Mouse (Mus musculus) lung, postnatal 36 days (tissue): ENCODE data around the gene Gm49358.

Source experiments
- DNase-seq: peaks from one replicate; pipeline ENCODE4 v3.0.0; 2022; ENCODE audit warnings: mixed read lengths

Gene Gm49358

GRCm38 (mm10) chr10:86778398-86779116, 14.8 kb downstream of the Gm49358 start, which contains the start of gene Nt5dc3:
TSS of gene Nt5dc3 (plus strand) at chr10:86779005.
- peak; percentile 99 for DNase-seq

DNA sequence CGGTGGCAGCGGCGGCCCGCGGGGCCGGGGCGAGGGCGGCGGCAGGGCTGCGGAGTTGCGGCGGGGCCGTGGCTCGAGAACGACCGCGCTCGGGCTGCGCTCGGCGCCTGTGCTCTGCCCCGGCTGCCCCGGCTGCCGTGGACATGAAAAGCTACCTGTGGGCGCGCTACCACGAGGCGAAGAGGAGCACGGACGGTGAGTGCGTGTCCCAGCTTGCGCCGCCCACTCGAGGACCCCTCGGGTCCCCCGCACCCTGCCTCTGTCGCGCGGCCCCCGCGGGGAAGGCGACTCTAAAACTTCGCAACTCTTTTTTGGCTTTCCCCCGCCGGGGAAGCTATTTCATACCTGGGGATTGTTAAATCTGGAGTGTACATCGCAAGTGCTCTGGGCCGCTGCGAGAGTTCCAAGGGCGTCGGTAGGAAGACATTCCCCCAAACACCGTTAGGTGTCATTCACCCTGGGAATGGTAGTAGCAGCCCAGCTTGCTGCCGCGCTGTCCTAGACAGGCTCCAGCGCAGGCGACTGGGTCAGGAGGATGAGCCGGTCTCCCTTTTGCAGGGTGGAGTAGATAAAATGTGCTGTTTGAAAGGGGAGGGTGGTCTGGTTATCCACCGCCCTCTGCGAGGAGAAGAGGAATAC, 15.5 kb downstream of the Gm49358 start:
- peak; percentile 39 for DNase-seq

DNA sequence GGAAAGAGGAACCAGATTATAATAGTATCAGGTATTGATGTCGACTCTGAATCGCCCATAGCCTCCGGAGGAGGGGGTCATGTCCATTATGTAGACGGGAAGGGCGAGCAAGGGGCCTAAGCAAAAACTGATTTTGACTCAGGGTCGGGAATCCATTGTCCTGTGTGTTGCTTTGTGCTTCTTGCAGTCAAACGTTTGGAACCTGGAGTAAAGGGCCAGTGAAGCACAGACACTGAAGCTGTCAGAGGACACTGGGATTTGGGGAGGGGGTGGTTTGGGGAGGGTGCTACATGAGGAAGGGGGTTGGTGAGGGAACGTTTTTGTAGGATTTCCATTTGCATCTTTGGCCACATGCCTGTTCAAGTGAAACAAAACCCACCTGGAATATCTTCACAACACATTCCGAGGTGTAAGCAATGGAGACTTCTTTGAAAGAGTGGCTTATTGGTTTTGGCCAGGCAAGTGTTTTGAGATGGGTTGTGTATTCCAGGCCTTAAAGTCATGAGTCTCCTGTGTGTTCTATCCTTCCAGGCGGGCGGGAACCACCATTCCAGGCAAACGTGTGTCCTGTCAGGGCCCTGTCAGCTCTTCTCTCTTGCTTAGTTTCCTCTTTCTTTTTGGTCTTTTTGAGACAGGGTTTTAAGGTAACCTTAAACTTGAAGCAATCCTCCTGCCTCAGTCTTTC, 16.2 kb downstream of the Gm49358 start:
- DNase-seq: no peak

- no peak for DNase-seq
Measured at GRCm38 (mm10) chr10:86781641-86782040, 17.9 kb downstream of the Gm49358 start.

- DNase-seq: no peak
Measured at GRCm38 (mm10) chr10:86782656-86783055, 18.9 kb downstream of the Gm49358 start.

- peak; percentile 11 for DNase-seq
Measured at GRCm38 (mm10) chr10:86783561-86783960, 19.8 kb downstream of the Gm49358 start.

DNA sequence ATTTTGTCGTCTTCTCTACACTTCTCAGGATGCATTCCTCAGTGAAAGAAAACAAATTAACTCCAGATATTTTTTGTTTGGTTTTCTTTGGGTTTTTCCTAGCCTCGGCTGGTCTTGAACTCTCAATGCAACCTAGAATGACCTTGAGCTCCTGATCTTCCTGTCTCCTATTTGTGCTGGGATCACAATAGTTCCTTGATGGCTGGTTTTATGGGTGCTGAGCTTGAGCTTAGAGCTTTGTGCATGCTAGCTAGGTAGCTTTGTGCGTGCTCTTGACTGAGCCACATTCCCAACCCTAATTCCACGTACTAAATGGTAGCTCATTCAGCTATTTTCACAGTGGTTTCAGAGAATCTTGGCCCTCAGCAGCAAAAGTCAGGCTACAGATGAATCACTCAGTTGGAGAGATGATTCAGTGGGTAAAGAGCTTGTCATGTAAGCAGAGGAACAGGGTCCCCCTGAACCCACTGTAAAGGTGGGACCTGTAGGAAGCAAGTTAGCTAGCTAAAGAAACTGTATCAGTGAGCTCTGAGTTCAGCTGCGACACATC, 20.4 kb downstream of the Gm49358 start:
- DNase-seq: no peak

- DNase-seq: no peak
Measured at GRCm38 (mm10) chr10:86785396-86785795, 21.6 kb downstream of the Gm49358 start.

- no peak for DNase-seq
Measured at GRCm38 (mm10) chr10:86786083-86786482, 22.3 kb downstream of the Gm49358 start.

DNA sequence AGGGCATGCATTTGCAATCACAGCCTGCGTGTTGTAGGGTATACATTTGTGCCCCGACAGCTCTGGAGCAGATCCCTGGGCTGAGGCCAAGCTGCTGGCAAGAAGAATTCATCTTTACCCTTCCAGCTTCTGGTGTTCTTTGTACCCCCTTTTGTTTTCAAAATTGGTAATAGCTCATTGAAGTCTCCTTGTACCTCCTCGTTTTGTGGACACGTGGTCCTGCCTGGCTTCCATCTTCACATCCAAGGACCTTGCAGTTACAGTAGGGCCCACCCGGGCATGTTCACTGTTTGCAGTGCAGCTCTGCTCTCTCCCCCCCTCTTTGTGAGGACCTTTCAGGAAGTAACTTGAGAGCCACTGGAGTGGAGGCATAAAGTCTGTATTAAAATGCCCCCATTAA, 24.4 kb downstream of the Gm49358 start:
- no peak for DNase-seq

DNA sequence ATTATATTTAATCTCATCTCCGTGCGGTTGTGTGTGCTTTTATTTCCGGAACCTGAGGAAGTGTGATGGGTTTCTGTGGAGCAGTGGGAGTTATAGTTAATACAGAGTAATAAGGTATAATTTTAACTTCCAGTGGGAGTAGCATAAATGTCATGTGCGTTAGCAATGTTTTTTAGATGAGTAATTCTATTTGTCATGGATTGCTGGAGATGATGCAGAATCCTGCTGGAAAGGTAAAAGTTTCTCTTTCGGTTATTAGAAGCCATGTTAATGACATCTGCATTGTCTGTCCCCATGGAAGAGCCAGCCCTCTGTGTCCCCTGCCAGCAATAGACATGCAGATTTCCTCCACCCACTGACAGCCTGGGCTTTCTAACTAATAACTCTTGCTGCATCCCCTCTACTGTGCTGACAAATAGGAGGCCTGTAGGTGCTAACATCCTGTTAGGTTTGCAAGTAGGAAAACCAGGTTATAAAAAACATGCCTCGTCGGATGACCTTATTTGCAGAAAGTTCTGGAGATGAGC, 25.4 kb downstream of the Gm49358 start:
- no peak for DNase-seq

DNA sequence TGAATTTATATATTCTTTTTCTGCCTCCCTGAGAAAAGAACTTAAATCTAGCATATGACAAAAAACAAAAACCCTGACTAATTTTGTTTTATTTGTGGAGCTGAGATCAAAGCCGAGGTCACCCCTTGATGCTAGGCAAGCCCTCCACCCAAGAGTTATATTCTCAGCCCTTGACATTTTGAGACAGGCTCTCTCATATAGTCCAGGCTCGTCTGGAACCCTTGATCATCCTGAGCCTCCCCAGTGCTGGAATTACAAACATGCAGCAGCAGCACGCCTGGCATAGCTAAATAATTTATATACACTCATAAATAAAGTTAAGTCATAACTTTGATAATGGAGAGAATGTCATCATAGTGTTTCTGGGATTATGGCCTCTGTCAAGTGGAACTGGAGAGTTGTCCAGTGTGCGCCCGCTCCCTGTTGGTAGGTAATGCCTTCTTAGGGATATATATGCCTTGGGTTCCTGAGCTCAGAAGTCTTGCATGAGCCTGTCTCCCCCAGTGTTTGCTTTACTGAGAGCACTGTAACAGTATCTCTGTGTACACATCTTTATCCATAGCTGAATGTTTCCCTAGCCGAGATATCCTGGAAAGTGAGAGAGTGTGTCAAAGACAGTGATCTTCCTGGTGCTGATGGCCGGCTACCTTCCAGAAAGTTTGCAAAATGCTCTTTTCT, 27.9 kb downstream of the Gm49358 start:
- DNase-seq: no peak

GRCm38 (mm10) chr10:86793509-86793951, 29.8 kb downstream of the Gm49358 start:
- peak; percentile 62 for DNase-seq

DNA sequence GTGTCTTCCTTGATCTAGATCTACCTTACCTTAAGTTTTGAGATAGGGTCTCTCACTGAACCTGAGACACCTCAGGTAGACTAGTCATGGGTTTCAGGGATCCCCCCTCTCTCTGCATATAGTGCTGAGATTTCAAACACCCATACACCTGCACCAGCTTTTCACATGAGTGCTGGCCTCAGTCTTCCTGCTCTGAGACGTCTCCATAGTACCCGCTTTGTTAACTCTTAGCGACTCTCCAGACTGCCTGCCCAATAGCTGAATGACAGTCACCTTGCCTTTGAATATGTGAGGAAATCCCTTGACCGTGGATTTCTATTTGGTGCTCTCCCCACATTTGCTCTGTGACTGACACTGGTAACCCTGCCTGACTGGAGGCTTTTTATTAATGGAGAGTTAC, 30.4 kb downstream of the Gm49358 start:
- no peak for DNase-seq

- no peak for DNase-seq
Measured at GRCm38 (mm10) chr10:86794794-86795535, 31.2 kb downstream of the Gm49358 start.

DNA sequence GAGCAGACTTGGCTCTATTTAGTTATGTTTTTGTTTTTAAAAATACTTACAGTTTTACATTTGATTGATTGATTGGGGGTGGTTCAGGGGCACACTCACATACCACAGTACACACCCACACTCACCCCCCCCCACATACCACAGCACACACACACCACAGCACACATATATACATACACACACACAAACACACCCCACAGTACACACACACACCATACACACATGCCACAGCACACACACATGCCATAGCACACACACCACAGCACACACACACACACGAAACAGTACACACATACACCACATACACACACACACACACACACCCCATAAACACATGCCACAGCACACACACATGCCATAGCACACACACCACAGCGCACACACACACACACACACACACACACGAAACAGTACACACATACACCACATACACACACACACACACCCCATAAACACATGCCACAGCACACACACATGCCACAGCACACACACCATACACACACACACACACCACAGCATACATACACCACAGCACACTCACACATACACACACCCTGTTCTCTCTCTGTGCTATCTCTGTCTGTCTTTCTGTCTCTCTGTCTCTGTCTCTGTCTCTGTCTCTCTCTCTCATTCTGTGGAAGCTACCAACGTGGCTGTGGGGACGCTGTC, 32.4 kb downstream of the Gm49358 start:
- no peak for DNase-seq

GRCm38 (mm10) chr10:86807362-86807761, 43.6 kb downstream of the Gm49358 start:
- no peak for DNase-seq

GRCm38 (mm10) chr10:86808013-86808758, 44.4 kb downstream of the Gm49358 start:
- DNase-seq: no peak

GRCm38 (mm10) chr10:86810000-86810399, 46.2 kb downstream of the Gm49358 start:
- DNase-seq: no peak

- no peak for DNase-seq
Measured at GRCm38 (mm10) chr10:86810612-86811011, 46.8 kb downstream of the Gm49358 start.
